Mouse (Mus musculus): ENCODE data around the gene Sema3g. TPM values are rescaled to one million over a fixed set of nuclear protein-coding genes. Genes with fewer than 3 reads are reported as not detected.

The Sema3g gene
- polyA plus RNA-seq, 1 experiment from 2014 or later: 0.51 TPM

DNA sequence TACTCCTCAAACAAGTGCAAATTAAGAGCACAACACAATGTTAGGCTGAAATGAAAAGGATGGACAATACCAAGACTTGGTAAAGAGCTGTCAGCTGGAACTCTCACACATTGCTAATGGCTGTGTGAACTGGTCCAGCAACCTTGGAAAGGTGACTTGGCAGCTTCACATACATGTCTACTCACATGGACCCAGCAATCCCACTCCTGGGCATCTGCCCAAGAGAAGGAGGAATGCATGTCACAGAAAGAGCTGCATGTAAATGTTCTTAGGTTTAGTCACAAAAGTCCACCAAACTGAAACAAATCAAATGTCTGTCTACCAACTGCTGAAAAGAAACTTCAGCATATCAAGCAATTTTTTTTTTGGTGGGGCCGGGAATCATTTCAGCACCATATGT lies 28.3 kb downstream of the Sema3g start:
- Histone ChIP-seq H3K4me3 (ENCODE audit: low read depth, low read length) (no peak overlapping the region), H3K4me1 (ENCODE audit: control insufficient read depth, insufficient read depth, low read length) (peaks cover 3% of the 10 kb centered on the region; the same call in 1 of the 2 replicates), H3K36me3 (ENCODE audit: control insufficient read depth, insufficient read depth, low read length) (no peaks in the 10 kb centered on the region), H3K27ac (replicated peaks; ENCODE audit: low read depth, low read length) (no peak overlapping the region), H3K9ac (ENCODE audit: low read depth, low read length) (no peak overlapping the region), H3K4me2 (ENCODE audit: low read depth, low read length) (no peak overlapping the region), H3K27me3 (replicated peaks; ENCODE audit: control insufficient read depth, insufficient read depth, low read length) (no peaks in the 10 kb centered on the region), H3K9me3 (ENCODE audit: control insufficient read depth, low read length) (no peaks in the 10 kb centered on the region)
- DNase-seq (ENCODE audit: low spot score) (no peak), ATAC-seq (ENCODE audit: low read depth) (no peak)
- WGBS: 65% methylated on average over 1 of the region's 1 CpGs

DNA sequence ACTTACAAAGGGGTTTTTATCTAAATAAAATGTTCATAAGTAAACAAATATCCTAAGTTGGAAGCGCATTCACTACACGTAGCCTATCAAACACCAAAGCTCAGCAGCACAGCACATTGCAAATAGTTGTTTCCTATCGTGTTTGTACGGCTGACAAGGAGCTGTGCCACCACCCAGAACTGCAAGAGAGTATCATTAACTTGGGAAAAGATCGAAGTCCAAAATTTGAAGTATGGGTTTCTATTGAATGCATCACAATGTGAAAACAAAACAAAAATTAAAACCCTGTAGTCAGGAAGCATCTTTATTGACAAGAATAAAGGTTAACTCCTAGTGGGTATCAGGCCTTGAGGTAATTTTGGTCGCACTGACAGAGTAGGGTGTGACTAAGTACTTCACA lies 30.7 kb downstream of the Sema3g start:
- no peak for ATAC-seq (ENCODE audit: low read depth)
- H3K27me3 ChIP-seq (replicated peaks; ENCODE audit: control insufficient read depth, insufficient read depth, low read length): no peaks in the 10 kb centered on the region
- no peak overlapping the region for H3K27ac ChIP-seq (replicated peaks; ENCODE audit: low read depth, low read length)
- no peak overlapping the region for H3K4me2 ChIP-seq (ENCODE audit: low read depth, low read length)
- peaks cover 9% of the 10 kb centered on the region for H3K4me1 ChIP-seq (ENCODE audit: control insufficient read depth, insufficient read depth, low read length)
- no peak for DNase-seq (ENCODE audit: low spot score)
- 89% methylated on average over 6 of the region's 6 CpGs for WGBS
- H3K4me3 ChIP-seq (ENCODE audit: low read depth, low read length): no peak overlapping the region
- peaks cover 12% of the 10 kb centered on the region for H3K36me3 ChIP-seq (ENCODE audit: control insufficient read depth, insufficient read depth, low read length)
- no peaks in the 10 kb centered on the region for H3K9me3 ChIP-seq (ENCODE audit: control insufficient read depth, low read length)
- no peak overlapping the region for H3K9ac ChIP-seq (ENCODE audit: low read depth, low read length)

GRCm38 (mm10) chr14:31250222-31251083 lies 32.8 kb downstream of the Sema3g start:
- Histone ChIP-seq H3K27me3 (replicated peaks; ENCODE audit: control insufficient read depth, insufficient read depth, low read length) (no peaks in the 10 kb centered on the region), H3K9ac (ENCODE audit: low read depth, low read length) (peak overlapping the region; percentile 91), H3K27ac (replicated peaks; ENCODE audit: low read depth, low read length) (peak overlapping the region; percentile 89), H3K4me1 (ENCODE audit: control insufficient read depth, insufficient read depth, low read length) (peaks cover 9% of the 10 kb centered on the region), H3K4me2 (ENCODE audit: low read depth, low read length) (peak overlapping the region; percentile 74), H3K36me3 (ENCODE audit: control insufficient read depth, insufficient read depth, low read length) (peaks cover 33% of the 10 kb centered on the region), H3K4me3 (ENCODE audit: low read depth, low read length) (peak overlapping the region; percentile 72), H3K9me3 (ENCODE audit: control insufficient read depth, low read length) (no peaks in the 10 kb centered on the region)
- WGBS: 19% methylated on average over 38 of the region's 38 CpGs
- ATAC-seq (ENCODE audit: low read depth) (peak; percentile 92), DNase-seq (ENCODE audit: low spot score) (no peak)

DNA sequence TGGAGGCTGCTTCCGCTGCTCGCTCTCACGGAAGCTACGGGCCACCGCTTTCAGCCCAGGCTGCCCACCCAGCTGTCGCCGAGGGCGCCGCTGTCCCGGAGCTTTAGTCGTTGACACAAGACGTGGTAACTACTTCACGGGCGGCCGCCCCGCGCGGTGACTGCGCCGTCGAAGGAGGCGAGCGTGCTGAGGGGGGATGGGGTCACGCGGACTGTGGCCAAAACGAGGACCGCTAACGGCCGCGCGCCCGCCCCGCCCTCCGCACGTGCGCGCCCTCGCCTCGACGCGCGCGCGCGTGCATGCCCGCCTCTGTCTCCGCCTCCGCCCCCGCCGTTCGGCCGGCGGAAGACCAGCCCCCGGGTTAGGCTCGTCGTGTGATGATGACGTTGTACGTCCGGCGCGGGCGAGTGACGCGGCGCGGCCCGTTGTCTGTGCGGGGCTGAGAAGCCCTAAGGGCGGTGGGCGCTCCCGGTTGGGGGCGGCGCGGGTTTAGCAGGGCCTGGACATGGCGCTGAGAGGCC lies 33.5 kb downstream of the Sema3g start, which contains the start of the genes Phf7 and Bap1:
Phf7 (minus strand) TSS at position 234 of the 521 bp plus-strand sequence.
Bap1 (plus strand) TSS at position 367 of the 521 bp plus-strand sequence.
- WGBS: 0% methylated on average over 10 of the region's 75 CpGs
- H3K36me3 ChIP-seq (ENCODE audit: control insufficient read depth, insufficient read depth, low read length): peaks cover 40% of the 10 kb centered on the region
- H3K27me3 ChIP-seq (replicated peaks; ENCODE audit: control insufficient read depth, insufficient read depth, low read length): no peaks in the 10 kb centered on the region
- H3K4me2 ChIP-seq (ENCODE audit: low read depth, low read length): peak within 1 kb of the TSS; percentile 74
- no peaks in the 10 kb centered on the region for H3K9me3 ChIP-seq (ENCODE audit: control insufficient read depth, low read length)
- peaks cover 9% of the 10 kb centered on the region for H3K4me1 ChIP-seq (ENCODE audit: control insufficient read depth, insufficient read depth, low read length)
- peak within 1 kb of the TSS; percentile 89 for H3K27ac ChIP-seq (replicated peaks; ENCODE audit: low read depth, low read length)
- H3K4me3 ChIP-seq (ENCODE audit: low read depth, low read length): peak within 1 kb of the TSS; percentile 72
- peak within 1 kb of the TSS; percentile 91 for H3K9ac ChIP-seq (ENCODE audit: low read depth, low read length)
- ATAC-seq (ENCODE audit: low read depth) (peak; percentile 92), DNase-seq (ENCODE audit: low spot score) (peak; percentile 96)

DNA sequence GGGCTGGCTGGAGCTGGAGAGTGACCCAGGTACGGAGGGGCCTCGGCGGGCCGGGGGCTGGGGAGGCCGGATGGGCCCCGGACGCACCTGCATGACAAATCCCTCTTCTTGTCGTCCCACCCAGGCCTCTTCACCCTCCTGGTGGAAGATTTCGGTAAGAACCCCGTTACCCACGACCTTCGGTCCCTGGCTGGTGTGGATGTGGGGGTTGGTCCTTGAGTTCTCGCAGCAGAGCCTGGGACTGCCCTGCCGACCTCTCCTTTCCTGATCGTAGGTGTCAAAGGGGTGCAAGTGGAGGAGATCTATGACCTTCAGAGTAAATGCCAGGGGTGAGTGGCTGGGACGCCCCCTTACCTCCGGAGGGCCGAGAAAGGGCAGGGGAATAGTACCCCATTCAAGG lies 34.0 kb downstream of the Sema3g start:
- H3K4me3 ChIP-seq (ENCODE audit: low read depth, low read length): peak overlapping the region; percentile 72
- H3K36me3 ChIP-seq (ENCODE audit: control insufficient read depth, insufficient read depth, low read length): peaks cover 44% of the 10 kb centered on the region
- WGBS: 1% methylated on average over 16 of the region's 18 CpGs
- ATAC-seq (ENCODE audit: low read depth) (no peak), DNase-seq (ENCODE audit: low spot score) (no peak)
- H3K4me1 ChIP-seq (ENCODE audit: control insufficient read depth, insufficient read depth, low read length): peaks cover 9% of the 10 kb centered on the region
- no peak overlapping the region; the same call in 1 of the 2 replicates for H3K27ac ChIP-seq (replicated peaks; ENCODE audit: low read depth, low read length)
- no peaks in the 10 kb centered on the region for H3K9me3 ChIP-seq (ENCODE audit: control insufficient read depth, low read length)
- H3K9ac ChIP-seq (ENCODE audit: low read depth, low read length): peak overlapping the region; percentile 91
- peak overlapping the region; percentile 74 for H3K4me2 ChIP-seq (ENCODE audit: low read depth, low read length)
- H3K27me3 ChIP-seq (replicated peaks; ENCODE audit: control insufficient read depth, insufficient read depth, low read length): no peaks in the 10 kb centered on the region

DNA sequence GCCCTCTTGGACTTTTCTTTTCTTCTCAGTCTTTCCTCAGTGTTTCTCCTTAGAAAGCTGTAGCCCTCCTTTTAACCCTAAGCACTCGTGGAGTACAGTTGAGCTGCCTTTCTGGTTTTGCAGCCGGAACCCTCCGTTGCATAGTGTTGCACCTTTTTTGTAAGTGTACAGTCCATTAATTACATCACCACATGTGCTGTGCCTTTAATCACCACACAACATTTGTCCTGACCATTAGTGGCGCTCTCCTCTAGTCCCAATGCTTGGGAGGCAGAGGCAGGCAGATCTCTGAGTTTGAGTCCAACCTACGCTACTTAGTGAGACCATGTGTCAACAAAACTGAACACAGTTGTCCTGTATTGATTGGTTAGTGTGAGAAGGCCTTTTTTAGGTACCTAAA lies 34.4 kb downstream of the Sema3g start:
- no peaks in the 10 kb centered on the region for H3K27me3 ChIP-seq (replicated peaks; ENCODE audit: control insufficient read depth, insufficient read depth, low read length)
- peak overlapping the region; percentile 72 for H3K4me3 ChIP-seq (ENCODE audit: low read depth, low read length)
- H3K4me2 ChIP-seq (ENCODE audit: low read depth, low read length): peak overlapping the region; percentile 74
- H3K36me3 ChIP-seq (ENCODE audit: control insufficient read depth, insufficient read depth, low read length): peaks cover 49% of the 10 kb centered on the region
- no peaks in the 10 kb centered on the region for H3K9me3 ChIP-seq (ENCODE audit: control insufficient read depth, low read length)
- peak overlapping the region; percentile 91 for H3K9ac ChIP-seq (ENCODE audit: low read depth, low read length)
- WGBS: 93% methylated on average over 5 of the region's 5 CpGs
- DNase-seq (ENCODE audit: low spot score) (no peak), ATAC-seq (ENCODE audit: low read depth) (no peak)
- H3K27ac ChIP-seq (replicated peaks; ENCODE audit: low read depth, low read length): no peak overlapping the region; the same call in 1 of the 2 replicates
- peaks cover 9% of the 10 kb centered on the region for H3K4me1 ChIP-seq (ENCODE audit: control insufficient read depth, insufficient read depth, low read length)

GRCm38 (mm10) chr14:31258476-31259050 lies 40.9 kb downstream of the Sema3g start:
- Histone ChIP-seq H3K36me3 (ENCODE audit: control insufficient read depth, insufficient read depth, low read length) (peaks cover 99% of the 10 kb centered on the region), H3K27ac (replicated peaks; ENCODE audit: low read depth, low read length) (no peak overlapping the region), H3K9me3 (ENCODE audit: control insufficient read depth, low read length) (no peaks in the 10 kb centered on the region), H3K4me3 (ENCODE audit: low read depth, low read length) (no peak overlapping the region), H3K27me3 (replicated peaks; ENCODE audit: control insufficient read depth, insufficient read depth, low read length) (no peaks in the 10 kb centered on the region), H3K4me2 (ENCODE audit: low read depth, low read length) (no peak overlapping the region), H3K9ac (ENCODE audit: low read depth, low read length) (no peak overlapping the region), H3K4me1 (ENCODE audit: control insufficient read depth, insufficient read depth, low read length) (no peaks in the 10 kb centered on the region)
- 94% methylated on average over 14 of the region's 14 CpGs for WGBS
- DNase-seq (ENCODE audit: low spot score) (no peak), ATAC-seq (ENCODE audit: low read depth) (no peak)

DNA sequence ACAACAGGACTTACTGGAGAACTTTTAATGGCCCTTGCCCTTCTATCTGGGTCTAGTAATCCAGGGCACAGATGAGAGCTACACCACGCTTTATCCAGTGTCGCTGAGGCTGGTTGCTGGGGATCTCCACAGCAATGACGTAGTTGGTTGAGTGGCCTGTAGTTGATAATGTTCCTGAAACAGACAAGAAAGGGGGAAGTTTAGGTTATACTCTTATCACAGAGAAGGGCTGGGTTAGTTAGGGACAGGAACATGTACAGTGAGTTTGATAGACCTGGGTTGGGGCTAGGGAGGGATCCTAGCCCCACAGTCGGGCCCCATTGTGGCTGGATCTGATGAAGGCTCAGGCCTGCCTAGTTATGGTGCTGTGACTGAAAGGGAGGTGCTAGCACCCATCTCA lies 42.7 kb downstream of the Sema3g start:
- ATAC-seq (ENCODE audit: low read depth) (no peak), DNase-seq (ENCODE audit: low spot score) (no peak)
- no peaks in the 10 kb centered on the region for H3K9me3 ChIP-seq (ENCODE audit: control insufficient read depth, low read length)
- no peak overlapping the region for H3K4me2 ChIP-seq (ENCODE audit: low read depth, low read length)
- peaks cover 81% of the 10 kb centered on the region for H3K36me3 ChIP-seq (ENCODE audit: control insufficient read depth, insufficient read depth, low read length)
- 96% methylated on average over 4 of the region's 4 CpGs for WGBS
- no peaks in the 10 kb centered on the region for H3K4me1 ChIP-seq (ENCODE audit: control insufficient read depth, insufficient read depth, low read length)
- no peak overlapping the region for H3K27ac ChIP-seq (replicated peaks; ENCODE audit: low read depth, low read length)
- H3K4me3 ChIP-seq (ENCODE audit: low read depth, low read length): no peak overlapping the region
- H3K9ac ChIP-seq (ENCODE audit: low read depth, low read length): no peak overlapping the region
- H3K27me3 ChIP-seq (replicated peaks; ENCODE audit: control insufficient read depth, insufficient read depth, low read length): no peaks in the 10 kb centered on the region
